Mouse (Mus musculus): ENCODE measurements around the gene Tmem132d. TPM values are rescaled to one million over a fixed set of nuclear protein-coding genes. Genes with fewer than 3 reads are reported as not detected.

Tmem132d gene
- polyA plus RNA-seq, 1 experiment from 2014 or later = 0.63 TPM

DNA sequence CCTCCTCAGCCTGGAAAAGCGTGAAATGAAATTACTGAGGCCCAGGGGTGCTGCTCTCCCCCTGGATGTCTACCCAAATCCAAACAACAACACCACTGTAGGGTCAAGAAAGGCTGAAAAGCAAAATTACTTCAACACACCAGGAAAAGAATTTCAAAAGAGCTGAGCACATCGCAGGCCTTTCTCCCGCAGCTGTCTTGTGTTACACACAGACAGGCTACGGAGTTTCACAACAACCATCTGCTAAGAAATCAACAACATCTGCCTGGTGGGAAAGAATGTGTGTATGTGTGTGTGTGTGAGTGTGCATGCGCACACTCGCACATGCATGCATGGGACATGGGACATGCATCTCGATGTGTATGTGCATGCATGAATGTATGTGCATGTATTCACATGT is 100.1 kb downstream of the Tmem132d start:
- Histone ChIP-seq H3K4me1 (no peaks in the 10 kb centered on the region), H3K9ac (no peak overlapping the region), H3K4me3 (no peak overlapping the region), H3K36me3 (no peaks in the 10 kb centered on the region), H3K9me3 (no peaks in the 10 kb centered on the region), H3K27ac (no peak overlapping the region), H3K27me3 (no peaks in the 10 kb centered on the region), H3K4me2 (no peak overlapping the region)
- no peak for ATAC-seq (ENCODE audit: insufficient number of reproducible peaks, low FRiP score, low TSS enrichment, low read depth)
- 64% methylated on average over 7 of the region's 7 CpGs for WGBS

DNA sequence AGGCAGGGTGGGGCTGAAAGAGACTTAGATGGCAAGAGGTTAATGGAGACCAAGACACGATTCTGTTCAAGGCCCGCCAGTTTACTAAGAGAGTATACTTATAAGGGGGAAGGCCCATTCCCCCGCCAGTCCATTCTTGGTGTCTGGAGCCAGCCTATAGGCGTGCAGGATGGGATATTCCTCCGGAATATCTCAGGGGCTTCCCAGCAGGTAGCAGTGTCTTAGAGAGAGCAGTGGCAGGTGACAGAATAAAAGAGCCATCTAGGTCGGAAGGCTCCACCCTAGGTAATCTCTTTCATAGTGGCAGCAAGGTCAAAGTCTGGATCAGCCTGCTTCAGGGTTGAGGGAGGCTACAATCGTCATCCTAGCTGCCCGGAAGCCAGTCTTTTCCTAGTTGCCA is 102.5 kb downstream of the Tmem132d start:
- H3K27me3 ChIP-seq = no peaks in the 10 kb centered on the region
- no peak for ATAC-seq (ENCODE audit: insufficient number of reproducible peaks, low FRiP score, low TSS enrichment, low read depth)
- H3K9me3 ChIP-seq = no peaks in the 10 kb centered on the region
- no peaks in the 10 kb centered on the region for H3K36me3 ChIP-seq
- no peak overlapping the region for H3K9ac ChIP-seq
- no peaks in the 10 kb centered on the region for H3K4me1 ChIP-seq
- no peak overlapping the region for H3K4me3 ChIP-seq
- no peak overlapping the region for H3K4me2 ChIP-seq
- WGBS = 82% methylated on average over 8 of the region's 8 CpGs
- no peak overlapping the region for H3K27ac ChIP-seq

DNA sequence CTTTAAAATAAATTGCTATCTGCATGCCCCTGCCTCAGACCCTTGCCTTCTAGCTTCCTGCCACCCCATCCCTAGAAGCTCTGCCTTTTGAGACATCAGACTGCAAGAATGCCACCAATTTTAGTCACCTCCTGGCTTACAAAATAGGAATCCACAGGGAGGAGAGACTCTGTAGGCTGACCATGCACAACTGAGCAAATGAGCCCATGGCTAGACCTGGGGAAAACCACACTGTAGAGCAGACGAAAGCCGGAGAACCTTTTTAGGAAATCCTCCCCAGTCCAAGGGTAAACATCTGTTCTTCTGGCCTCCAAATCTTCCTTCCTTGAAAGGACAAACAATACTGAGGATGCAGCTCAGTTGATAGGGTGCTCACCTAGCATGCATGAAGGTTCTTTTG is 130.5 kb downstream of the Tmem132d start:
- H3K27me3 ChIP-seq = no peaks in the 10 kb centered on the region
- no peaks in the 10 kb centered on the region for H3K9me3 ChIP-seq
- H3K4me3 ChIP-seq = no peak overlapping the region
- no peaks in the 10 kb centered on the region for H3K36me3 ChIP-seq
- 74% methylated on average over 2 of the region's 2 CpGs for WGBS
- ATAC-seq (ENCODE audit: insufficient number of reproducible peaks, low FRiP score, low TSS enrichment, low read depth) = no peak
- H3K27ac ChIP-seq = no peak overlapping the region
- no peaks in the 10 kb centered on the region for H3K4me1 ChIP-seq
- no peak overlapping the region for H3K9ac ChIP-seq
- no peak overlapping the region for H3K4me2 ChIP-seq

DNA sequence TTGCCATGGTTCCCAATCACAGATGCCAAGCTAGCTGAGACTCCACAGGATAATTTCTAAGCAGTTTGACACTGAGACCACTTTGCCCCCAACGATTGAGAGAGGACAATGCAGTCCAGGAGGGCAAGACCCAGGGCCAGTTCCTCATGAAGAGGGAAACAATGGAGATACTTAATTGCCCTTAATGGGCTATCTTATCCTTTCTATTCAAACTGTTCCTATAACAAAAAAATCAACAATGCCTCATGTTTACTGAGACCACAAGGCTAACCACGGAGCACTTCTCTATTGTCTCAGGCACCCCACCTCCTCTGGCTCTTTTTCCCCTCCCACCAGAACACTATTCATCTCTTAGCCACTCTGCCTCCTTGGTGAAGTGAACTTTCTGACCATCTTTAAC is 141.7 kb downstream of the Tmem132d start:
- Histone ChIP-seq H3K4me2 (no peak overlapping the region), H3K27me3 (no peaks in the 10 kb centered on the region), H3K9ac (no peak overlapping the region), H3K4me3 (no peak overlapping the region), H3K27ac (no peak overlapping the region), H3K4me1 (no peaks in the 10 kb centered on the region), H3K9me3 (no peaks in the 10 kb centered on the region), H3K36me3 (no peaks in the 10 kb centered on the region)
- ATAC-seq (ENCODE audit: insufficient number of reproducible peaks, low FRiP score, low TSS enrichment, low read depth) = no peak
- 75% methylated on average over 2 of the region's 2 CpGs for WGBS

DNA sequence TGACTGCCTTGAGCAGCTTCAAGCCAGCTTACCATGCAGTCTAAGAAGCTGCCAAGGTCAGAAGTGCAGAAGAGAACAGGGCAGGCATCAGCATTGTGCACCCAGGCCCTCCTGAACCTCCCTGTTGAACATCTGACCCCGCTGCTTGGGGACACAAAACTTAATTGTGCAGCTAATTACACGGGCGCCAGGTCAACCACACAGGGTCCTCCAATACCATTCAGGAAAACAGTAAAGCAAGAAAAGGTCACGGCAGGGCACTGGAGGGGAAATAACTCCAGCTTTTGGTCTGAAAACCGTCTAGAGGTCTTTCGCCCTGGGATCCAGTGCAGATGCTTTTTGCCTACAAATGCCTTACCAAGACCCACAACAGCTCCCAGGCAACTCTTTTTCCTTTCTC is 159.6 kb downstream of the Tmem132d start:
- no peaks in the 10 kb centered on the region for H3K4me1 ChIP-seq
- H3K9me3 ChIP-seq = no peaks in the 10 kb centered on the region
- H3K27ac ChIP-seq = no peak overlapping the region
- WGBS = 22% methylated on average over 6 of the region's 6 CpGs
- H3K4me2 ChIP-seq = no peak overlapping the region
- H3K36me3 ChIP-seq = no peaks in the 10 kb centered on the region
- H3K9ac ChIP-seq = no peak overlapping the region
- no peak for ATAC-seq (ENCODE audit: insufficient number of reproducible peaks, low FRiP score, low TSS enrichment, low read depth)
- no peaks in the 10 kb centered on the region for H3K27me3 ChIP-seq
- H3K4me3 ChIP-seq = no peak overlapping the region

DNA sequence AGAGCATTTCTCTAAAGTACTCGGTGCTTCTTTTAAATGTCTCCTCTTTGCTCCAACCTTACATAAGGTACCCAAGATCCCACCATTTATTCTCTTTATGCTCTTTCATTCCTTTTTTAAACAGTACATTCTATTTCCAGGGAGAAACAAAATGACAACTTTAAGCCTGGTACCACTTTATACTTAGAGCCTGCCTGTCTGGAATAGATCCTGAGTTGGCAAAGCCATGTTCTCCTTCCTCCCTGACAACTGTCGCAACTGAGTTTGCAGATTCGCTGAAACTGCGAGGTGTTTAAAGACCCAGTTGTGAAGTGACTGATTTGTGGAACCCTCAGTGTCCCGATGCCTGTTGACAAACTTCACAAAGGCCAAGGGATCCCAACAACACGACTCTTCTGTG is 165.5 kb downstream of the Tmem132d start:
- H3K36me3 ChIP-seq = no peaks in the 10 kb centered on the region
- no peak overlapping the region for H3K4me2 ChIP-seq
- ATAC-seq (ENCODE audit: insufficient number of reproducible peaks, low FRiP score, low TSS enrichment, low read depth) = no peak
- H3K4me3 ChIP-seq = no peak overlapping the region
- H3K27me3 ChIP-seq = no peaks in the 10 kb centered on the region
- no peaks in the 10 kb centered on the region for H3K4me1 ChIP-seq
- WGBS = 92% methylated on average over 6 of the region's 6 CpGs
- H3K9ac ChIP-seq = no peak overlapping the region
- no peak overlapping the region for H3K27ac ChIP-seq
- no peaks in the 10 kb centered on the region for H3K9me3 ChIP-seq

DNA sequence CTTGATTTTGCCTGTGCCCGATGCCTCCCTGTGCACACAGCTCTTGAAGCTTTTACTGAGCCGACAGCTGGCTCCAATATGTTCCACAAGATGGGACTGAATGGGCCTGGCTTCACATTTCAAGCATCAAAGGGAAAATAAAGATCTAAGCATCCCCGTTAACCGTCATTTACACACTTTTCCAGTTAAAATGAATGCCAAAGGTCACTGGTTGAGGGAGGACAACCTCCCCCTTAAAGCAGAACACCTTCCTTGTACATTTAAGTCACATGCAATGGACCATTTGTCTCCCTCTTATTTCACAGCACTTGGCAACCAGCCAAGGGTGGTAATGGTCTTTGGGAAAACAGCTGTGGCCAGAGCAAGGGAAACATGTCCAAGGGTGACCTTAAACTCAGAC is 188.7 kb downstream of the Tmem132d start:
- Histone ChIP-seq H3K27ac (no peak overlapping the region), H3K9ac (no peak overlapping the region), H3K9me3 (no peaks in the 10 kb centered on the region), H3K4me3 (no peak overlapping the region), H3K36me3 (no peaks in the 10 kb centered on the region), H3K27me3 (no peaks in the 10 kb centered on the region), H3K4me1 (peaks cover 5% of the 10 kb centered on the region; the same call in 1 of the 2 replicates), H3K4me2 (no peak overlapping the region)
- ATAC-seq (ENCODE audit: insufficient number of reproducible peaks, low FRiP score, low TSS enrichment, low read depth) = no peak
- WGBS = 19% methylated on average over 4 of the region's 4 CpGs

DNA sequence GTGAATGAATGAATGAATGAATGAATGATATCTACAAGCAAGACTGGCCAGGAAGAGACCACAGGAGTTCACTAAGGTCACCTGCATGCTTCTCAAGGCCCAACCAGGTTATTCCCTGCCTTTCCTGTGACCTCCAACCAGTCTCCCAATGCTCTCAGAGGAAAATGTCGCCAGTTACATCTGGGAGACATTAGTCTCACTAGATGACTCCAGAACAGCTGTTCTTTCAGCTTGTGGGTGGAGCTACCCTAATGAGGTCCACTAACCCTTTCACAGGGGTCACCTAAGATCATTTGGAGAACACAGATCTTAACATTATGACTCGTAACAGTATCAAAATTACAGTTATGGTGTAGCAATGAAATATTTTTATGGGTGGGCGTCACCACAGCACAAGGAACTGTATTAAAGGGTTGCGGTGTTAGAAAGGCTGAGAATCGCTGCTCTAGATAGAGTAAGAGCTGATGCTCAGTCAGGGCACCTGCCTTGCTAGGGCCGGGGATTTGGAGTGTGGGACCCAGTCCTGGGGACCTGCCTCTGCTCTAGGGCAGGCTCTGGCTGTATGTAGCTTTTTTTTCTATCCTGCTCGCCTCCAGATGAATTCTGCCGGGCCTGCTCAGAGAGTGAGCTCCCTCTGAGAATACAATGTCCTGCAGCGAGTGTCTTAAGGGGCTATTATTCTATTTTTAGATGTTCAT is 196.1 kb downstream of the Tmem132d start:
- no peak overlapping the region for H3K9ac ChIP-seq
- H3K9me3 ChIP-seq = no peaks in the 10 kb centered on the region
- no peak overlapping the region for H3K27ac ChIP-seq
- H3K4me3 ChIP-seq = no peak overlapping the region
- H3K36me3 ChIP-seq = no peaks in the 10 kb centered on the region
- H3K4me2 ChIP-seq = no peak overlapping the region
- no peaks in the 10 kb centered on the region for H3K27me3 ChIP-seq
- 0 out of 2 replicates have a peak, but pooled peaks cover 6% of the 10 kb centered on the region for H3K4me1 ChIP-seq
- no peak for ATAC-seq (ENCODE audit: insufficient number of reproducible peaks, low FRiP score, low TSS enrichment, low read depth)
- WGBS = 20% methylated on average over 9 of the region's 9 CpGs

DNA sequence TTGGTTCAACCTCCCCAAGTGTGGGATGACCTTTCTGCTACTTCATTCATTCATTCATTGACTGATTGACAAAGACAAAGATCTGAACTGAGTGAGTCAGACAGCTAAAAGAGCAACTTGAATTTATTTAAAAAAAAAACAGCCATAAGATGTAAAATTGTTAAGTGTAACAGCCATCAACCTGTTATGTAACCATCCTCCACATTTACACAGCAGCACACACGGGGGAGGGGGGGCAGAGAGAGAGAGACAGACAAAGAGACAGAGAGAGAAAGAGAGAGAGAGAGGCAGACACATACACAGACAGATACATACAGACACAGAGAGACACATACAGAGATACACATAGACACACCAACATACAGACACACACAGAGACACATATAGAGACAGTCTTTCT is 197.3 kb downstream of the Tmem132d start:
- no peak overlapping the region for H3K27ac ChIP-seq
- H3K4me1 ChIP-seq = 0 out of 2 replicates have a peak, but pooled peaks cover 6% of the 10 kb centered on the region
- ATAC-seq (ENCODE audit: insufficient number of reproducible peaks, low FRiP score, low TSS enrichment, low read depth) = no peak
- 56% methylated on average over 1 of the region's 1 CpGs for WGBS
- H3K36me3 ChIP-seq = no peaks in the 10 kb centered on the region
- no peak overlapping the region for H3K9ac ChIP-seq
- H3K9me3 ChIP-seq = no peaks in the 10 kb centered on the region
- no peaks in the 10 kb centered on the region for H3K27me3 ChIP-seq
- H3K4me3 ChIP-seq = no peak overlapping the region
- H3K4me2 ChIP-seq = no peak overlapping the region

DNA sequence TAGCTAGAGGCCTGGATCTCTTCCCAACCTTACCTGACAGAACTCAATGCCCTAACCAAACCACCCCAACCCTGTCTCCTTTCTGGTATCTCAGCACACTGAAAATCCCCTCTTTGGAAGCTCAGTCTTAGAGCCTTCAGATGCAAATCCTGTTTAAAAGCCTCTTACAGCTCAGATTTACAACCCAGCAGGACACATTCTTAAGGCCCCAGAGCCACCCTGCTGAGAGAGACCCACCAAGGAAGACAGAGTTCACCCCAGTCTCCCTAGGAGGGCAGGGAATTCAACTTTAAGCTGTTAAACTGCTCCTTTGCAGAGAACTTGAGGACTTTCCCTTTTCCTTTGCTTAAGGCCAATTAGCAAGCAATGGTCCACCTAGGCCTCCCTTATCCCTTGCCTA is 199.8 kb downstream of the Tmem132d start:
- Histone ChIP-seq H3K27me3 (no peaks in the 10 kb centered on the region), H3K4me2 (no peak overlapping the region), H3K36me3 (no peaks in the 10 kb centered on the region), H3K27ac (no peak overlapping the region), H3K4me1 (0 out of 2 replicates have a peak, but pooled peaks cover 6% of the 10 kb centered on the region), H3K9me3 (no peaks in the 10 kb centered on the region), H3K9ac (no peak overlapping the region), H3K4me3 (no peak overlapping the region)
- ATAC-seq (ENCODE audit: insufficient number of reproducible peaks, low FRiP score, low TSS enrichment, low read depth) = no peak

DNA sequence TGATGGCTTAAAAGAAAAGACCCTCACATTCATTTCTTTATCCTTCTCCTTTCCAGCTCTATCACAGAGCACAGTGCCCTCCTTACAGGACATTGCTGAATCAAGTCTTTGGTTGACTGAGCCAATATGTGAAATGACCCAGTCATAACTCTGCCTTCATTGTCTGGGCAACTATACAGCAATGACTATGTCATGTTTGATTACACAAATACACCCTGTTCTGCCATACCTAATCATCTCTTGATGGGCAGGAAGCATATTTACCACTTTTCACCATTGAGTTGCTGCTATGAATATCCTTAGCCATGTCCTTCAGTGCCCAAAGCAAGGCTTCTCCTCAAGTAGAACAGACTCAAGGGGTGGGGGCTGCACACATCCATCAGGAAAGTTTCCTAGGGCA is 214.6 kb downstream of the Tmem132d start:
- Histone ChIP-seq H3K4me3 (no peak overlapping the region), H3K36me3 (no peaks in the 10 kb centered on the region), H3K4me2 (no peak overlapping the region), H3K9ac (no peak overlapping the region), H3K4me1 (no peaks in the 10 kb centered on the region), H3K9me3 (no peaks in the 10 kb centered on the region), H3K27me3 (no peaks in the 10 kb centered on the region), H3K27ac (no peak overlapping the region)
- ATAC-seq (ENCODE audit: insufficient number of reproducible peaks, low FRiP score, low TSS enrichment, low read depth) = no peak

DNA sequence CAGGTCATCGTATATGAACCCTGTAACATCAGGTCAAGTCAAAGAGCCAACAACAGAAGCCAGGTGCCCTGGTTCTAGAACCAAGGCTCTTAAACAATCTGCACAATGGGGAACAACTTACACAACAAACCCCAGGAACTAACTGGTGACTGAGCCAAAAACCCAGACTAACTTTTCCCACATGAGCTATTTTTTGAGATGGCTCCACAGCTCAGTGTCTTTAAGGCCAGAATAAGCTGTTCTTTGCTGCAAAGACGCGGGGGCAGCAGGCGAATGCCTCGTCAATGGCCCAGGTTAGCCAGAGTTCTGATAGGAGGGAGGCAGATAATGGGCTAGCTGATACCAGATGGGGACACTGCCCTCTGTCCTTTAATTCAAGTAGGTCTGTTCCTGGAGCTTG is 221.8 kb downstream of the Tmem132d start:
- 82% methylated on average over 5 of the region's 5 CpGs for WGBS
- Histone ChIP-seq H3K4me3 (no peak overlapping the region), H3K27ac (no peak overlapping the region), H3K27me3 (no peaks in the 10 kb centered on the region), H3K9ac (no peak overlapping the region), H3K36me3 (no peaks in the 10 kb centered on the region), H3K9me3 (no peaks in the 10 kb centered on the region), H3K4me1 (no peaks in the 10 kb centered on the region), H3K4me2 (no peak overlapping the region)
- no peak for ATAC-seq (ENCODE audit: insufficient number of reproducible peaks, low FRiP score, low TSS enrichment, low read depth)

DNA sequence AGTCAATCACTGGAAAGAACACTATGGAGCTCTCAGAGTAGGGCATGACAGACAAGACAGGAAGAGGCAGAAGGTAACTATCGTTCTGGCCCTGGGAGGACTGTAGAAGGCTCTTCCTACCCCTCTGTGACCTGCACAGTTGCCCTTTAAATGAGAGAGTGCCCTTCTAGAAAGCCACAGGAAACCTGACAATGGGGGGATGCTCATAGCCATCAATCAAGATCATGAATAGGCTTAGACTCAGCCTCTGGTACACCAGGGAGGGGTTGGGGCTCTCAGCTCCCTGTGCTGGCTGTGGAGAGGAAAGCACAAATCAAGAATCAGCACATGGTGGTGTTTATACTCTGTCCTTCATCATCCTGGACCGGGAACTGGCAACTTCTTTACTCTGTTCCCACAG is 227.2 kb downstream of the Tmem132d start:
- H3K4me3 ChIP-seq = no peak overlapping the region
- H3K4me2 ChIP-seq = no peak overlapping the region
- no peak for ATAC-seq (ENCODE audit: insufficient number of reproducible peaks, low FRiP score, low TSS enrichment, low read depth)

More for the DNA sequence above, 227.2 kb downstream of the Tmem132d start:
- 48% methylated on average over 2 of the region's 2 CpGs for whole genome bisulfite sequencing
- H3K9me3 ChIP-seq = no peaks in the 10 kb centered on the region
- H3K36me3 ChIP-seq = no peaks in the 10 kb centered on the region
- no peak overlapping the region for H3K9ac ChIP-seq
- peaks cover 8% of the 10 kb centered on the region for H3K4me1 ChIP-seq
- no peak overlapping the region for H3K27ac ChIP-seq
- no peaks in the 10 kb centered on the region for H3K27me3 ChIP-seq
